Mouse (Mus musculus) small intestine, adult 2 months (tissue): ENCODE measurements around the gene Scgb2b19. TPM values are rescaled to one million over a fixed set of nuclear protein-coding genes. Genes with fewer than 3 reads are reported as not detected.
"Not testable (repeated sequence)": the region's sequence is repeated elsewhere in the genome, so short reads cannot be mapped to it uniquely, and the experiment has no call there.

Source experiments
- H3K27ac ChIP-seq: fragments of 200-500 bp; 2 replicates; pipeline ENCODE4 v1.5.1; 2012; ENCODE audit warnings: low read depth, low read length, control low read depth, inconsistent platforms; ENCODE audit not compliant: insufficient read depth
- H3K27me3 ChIP-seq: fragments of 200-500 bp; 2 replicates; pipeline ENCODE4 v1.6.1; 2012; ENCODE audit warnings: mild to moderate bottlenecking, moderate library complexity, low read length, inconsistent platforms; ENCODE audit not compliant: control insufficient read depth, insufficient read depth
- H3K36me3 ChIP-seq: fragments of 200-500 bp; 2 replicates; pipeline ENCODE4 v1.6.1; 2012; ENCODE audit warnings: mild to moderate bottlenecking, low read length, control low read depth, inconsistent platforms; ENCODE audit not compliant: control insufficient read depth, insufficient read depth
- H3K4me1 ChIP-seq: fragments of 200-500 bp; 2 replicates; pipeline ENCODE4 v1.6.1; 2012; ENCODE audit warnings: low read length, inconsistent platforms, mixed read lengths; ENCODE audit not compliant: control insufficient read depth, insufficient read depth, insufficient read length
- H3K4me3 ChIP-seq: fragments of 200-500 bp; 2 replicates; pipeline ENCODE4 v1.5.1; 2012; ENCODE audit warnings: low read depth, mild to moderate bottlenecking, control low read depth, inconsistent platforms, low read length, moderate library complexity
- WGBS: fragments of 180-500 bp; shearing (Covaris S2); methylation state at CpG from one replicate; pipeline ENCODE4 v1.1.7; 2018; 5-methylcytosine and 5-hydroxymethylcytosine counted together
- polyA plus RNA-seq: library from polyadenylated mRNA; depleted of rRNA; stranded (reverse); fragments of >200 nt; gene quantifications from 2 replicates; pipeline ENCODE4 v1.2.3, GENCODE M21; 2012; rRNA removed

Scgb2b19 gene
- not detected in 2 replicates for polyA plus RNA-seq

- not testable (repeated sequence) for H3K27ac ChIP-seq, H3K27me3 ChIP-seq, H3K4me1 ChIP-seq, H3K4me3 ChIP-seq, H3K36me3 ChIP-seq
Measured at GRCm38 (mm10) chr7:33280238-33280637, at the start of gene Scgb2b19. Gene Scgb2b19 (minus strand): TSS chr7:33280338.

- not testable (repeated sequence) for H3K27ac ChIP-seq, H3K4me1 ChIP-seq, H3K27me3 ChIP-seq, H3K36me3 ChIP-seq, H3K4me3 ChIP-seq
- 73% methylated on average over 3 of the region's 3 CpGs for WGBS
Measured at GRCm38 (mm10) chr7:33286991-33287390, 6.9 kb upstream of the Scgb2b19 start, which contains the start of gene Scgb1b19. Gene Scgb1b19 (plus strand): TSS chr7:33287291.

Other genes with a start within 250 kb of the Scgb2b19 start
- gene Scgb2b17, start 223.8 kb downstream of the Scgb2b19 start, polyA plus RNA-seq, result not detected in 2 replicates
- not detected in 2 replicates for gene Scgb1b17, start 216.9 kb downstream of the Scgb2b19 start, polyA plus RNA-seq
- gene Scgb2b18, start 106.5 kb downstream of the Scgb2b19 start, polyA plus RNA-seq, result not detected in 2 replicates
- not detected in 2 replicates for gene Scgb1b18, start 94.8 kb downstream of the Scgb2b19 start, polyA plus RNA-seq
- not detected in 2 replicates for gene Scgb1b19, start 7.0 kb upstream of the Scgb2b19 start, polyA plus RNA-seq
- not detected in 2 replicates for gene Scgb2b20, start 86.0 kb upstream of the Scgb2b19 start, polyA plus RNA-seq
- gene Scgb1b20, start 92.9 kb upstream of the Scgb2b19 start, polyA plus RNA-seq, result not detected in 2 replicates
- gene Scgb2b21, start 240.1 kb upstream of the Scgb2b19 start, polyA plus RNA-seq, result not detected in 2 replicates